Mouse (Mus musculus) embryonic facial prominence, embryonic 14.5 days (tissue): ENCODE results near the gene Iars. TPM values are rescaled to one million over a fixed set of nuclear protein-coding genes. Genes with fewer than 3 reads are reported as not detected.
"Not testable (repeated sequence)": the region's sequence is repeated elsewhere in the genome, so short reads cannot be mapped to it uniquely, and the experiment has no call there.

ENCODE experiments used
- ATAC-seq: fragments of 200-750 bp; cut with Nextera tagmentation; 2 replicates; pipeline ENCODE4 v1.8.0; 2017; ENCODE audit warnings: low read depth, moderate number of reproducible peaks, moderate TSS enrichment
- DNase-seq: peaks from one replicate; pipeline ENCODE4 v3.0.0-alpha.2; 2015; ENCODE audit warnings: low spot score
- H3K27ac ChIP-seq: fragments of 300-500 bp; sonication (generic); replicated peaks from 2 replicates; pipeline ENCODE4 v1.5.1; 2014; ENCODE audit warnings: low read depth, mild to moderate bottlenecking, low read length, moderate library complexity
- H3K27me3 ChIP-seq: fragments of 300-500 bp; sonication (generic); replicated peaks from 2 replicates; pipeline ENCODE4 v1.6.1; 2014; ENCODE audit warnings: low read length; ENCODE audit not compliant: control insufficient read depth, insufficient read depth
- H3K36me3 ChIP-seq: fragments of 300-500 bp; sonication (generic); 2 replicates; pipeline ENCODE4 v1.6.1; 2014; ENCODE audit warnings: low read length, mixed read lengths; ENCODE audit not compliant: control insufficient read depth, insufficient read depth
- H3K4me1 ChIP-seq: fragments of 300-500 bp; sonication (generic); 2 replicates; pipeline ENCODE4 v1.6.1; 2014; ENCODE audit warnings: antibody characterized with exemption, low read length; ENCODE audit not compliant: control insufficient read depth, insufficient read depth
- H3K4me2 ChIP-seq: fragments of 300-500 bp; sonication (generic); 2 replicates; pipeline ENCODE4 v1.6.1; 2014; ENCODE audit warnings: low read depth, mild to moderate bottlenecking, low read length, moderate library complexity, mixed read lengths
- H3K4me3 ChIP-seq: fragments of 300-500 bp; sonication (generic); 2 replicates; pipeline ENCODE4 v1.5.1; 2014; ENCODE audit warnings: low read depth, mild to moderate bottlenecking, low read length
- H3K9ac ChIP-seq: fragments of 300-500 bp; sonication (generic); 2 replicates; pipeline ENCODE4 v1.6.1; 2014; ENCODE audit warnings: low read depth, mild to moderate bottlenecking, low read length, moderate library complexity, mixed read lengths
- H3K9me3 ChIP-seq: fragments of 300-500 bp; sonication (generic); 2 replicates; pipeline ENCODE4 v1.6.1; 2016; ENCODE audit warnings: low read length; ENCODE audit not compliant: control insufficient read depth
- WGBS: fragments of 180-500 bp; shearing (Covaris S2); extraction: QIAGEN DNeasy Blood & Tissue Kit; methylation state at CpG from one replicate; pipeline ENCODE4 v1.1.7; 2014; 5-methylcytosine and 5-hydroxymethylcytosine counted together
- polyA plus RNA-seq: library from polyadenylated mRNA; unstranded; fragments of >200 nt; fragmentation: Nextera tagmentation; extraction: Ambion mirVana; gene quantifications from 2 replicates; pipeline ENCODE4 v1.2.1, GENCODE M21; 2014

Iars gene
- polyA plus RNA-seq, 1 experiment from 2014 or later, result 67.0 TPM

DNA sequence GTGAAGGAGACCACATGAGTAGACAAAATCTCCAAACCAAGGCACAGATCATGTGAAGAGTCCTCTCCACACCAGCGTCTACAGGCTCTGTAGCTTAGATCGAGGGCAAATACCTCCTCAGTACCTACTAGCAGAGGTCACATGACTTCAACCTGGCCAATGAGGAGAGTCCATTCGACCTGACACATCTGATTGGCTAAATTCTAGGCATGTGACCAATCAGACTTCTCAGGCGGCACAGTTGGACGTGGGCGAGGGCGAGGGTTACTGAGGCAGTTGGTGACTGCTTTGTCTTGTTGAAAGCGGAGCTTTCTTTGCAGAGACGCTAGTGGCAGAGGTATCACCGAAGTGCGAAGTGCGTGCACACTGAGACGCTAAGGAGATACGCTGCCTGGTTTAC is 80.3 kb downstream of the Iars start:
- no peak overlapping the region for H3K4me3 ChIP-seq
- DNase-seq, result no peak
- no peaks in the 10 kb centered on the region for H3K9me3 ChIP-seq
- H3K4me2 ChIP-seq, result no peak overlapping the region
- no peaks in the 10 kb centered on the region for H3K4me1 ChIP-seq
- H3K27ac ChIP-seq, result no peak overlapping the region
- no peaks in the 10 kb centered on the region for H3K27me3 ChIP-seq
- H3K9ac ChIP-seq, result no peak overlapping the region
- 87% methylated on average over 14 of the region's 14 CpGs for WGBS
- no peaks in the 10 kb centered on the region for H3K36me3 ChIP-seq
- ATAC-seq, result no peak

DNA sequence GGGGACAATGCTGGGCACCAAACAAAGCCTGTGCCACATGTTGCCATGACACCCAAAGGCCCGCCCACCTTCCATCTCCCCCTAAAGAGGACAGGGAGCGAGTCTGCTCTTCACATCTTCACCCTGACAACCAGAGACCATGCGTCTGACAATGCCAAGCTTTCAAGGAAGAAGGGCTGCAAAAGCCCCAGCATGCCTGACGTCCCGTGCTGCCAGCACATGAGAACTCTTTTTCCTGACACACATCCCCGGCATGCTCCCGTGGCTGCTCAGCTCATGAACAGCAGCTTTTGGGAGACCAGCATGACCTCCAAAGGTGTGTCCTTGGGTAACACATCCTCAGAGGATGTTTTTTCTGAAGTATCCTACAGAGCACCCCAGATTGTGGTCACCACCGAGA is 83.4 kb downstream of the Iars start:
- DNase-seq (no peak), ATAC-seq (no peak)
- Histone ChIP-seq H3K4me3 (no peak overlapping the region), H3K9me3 (no peaks in the 10 kb centered on the region), H3K36me3 (no peaks in the 10 kb centered on the region), H3K27me3 (no peaks in the 10 kb centered on the region), H3K27ac (no peak overlapping the region), H3K4me1 (no peaks in the 10 kb centered on the region), H3K4me2 (no peak overlapping the region), H3K9ac (no peak overlapping the region)
- WGBS, result 90% methylated on average over 8 of the region's 8 CpGs

DNA sequence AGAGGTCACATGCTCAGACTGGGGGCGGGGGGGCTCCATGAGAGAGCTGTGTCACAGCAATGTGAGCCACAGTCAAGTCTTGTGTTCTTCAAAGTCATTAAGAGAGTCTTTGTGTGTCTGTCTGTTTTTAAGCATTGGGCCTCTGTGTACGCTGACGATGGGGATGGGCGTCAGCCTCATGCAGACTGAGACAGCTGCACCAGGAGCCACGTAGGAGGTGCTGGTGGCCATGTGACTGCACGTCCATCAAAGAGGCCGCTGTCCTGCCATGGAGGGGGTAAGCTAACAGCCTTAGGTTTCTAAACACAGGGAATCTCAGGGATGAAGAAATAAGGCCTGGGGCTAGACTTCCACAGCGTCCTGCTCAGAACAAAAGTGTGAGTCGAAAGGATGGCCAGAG is 84.4 kb downstream of the Iars start:
- ATAC-seq, result no peak
- Histone ChIP-seq H3K36me3 (no peaks in the 10 kb centered on the region), H3K27me3 (no peaks in the 10 kb centered on the region), H3K4me1 (no peaks in the 10 kb centered on the region), H3K4me2 (no peak overlapping the region), H3K9me3 (no peaks in the 10 kb centered on the region), H3K4me3 (no peak overlapping the region), H3K27ac (no peak overlapping the region), H3K9ac (no peak overlapping the region)
- 38% methylated on average over 9 of the region's 9 CpGs for WGBS
- no peak for DNase-seq

DNA sequence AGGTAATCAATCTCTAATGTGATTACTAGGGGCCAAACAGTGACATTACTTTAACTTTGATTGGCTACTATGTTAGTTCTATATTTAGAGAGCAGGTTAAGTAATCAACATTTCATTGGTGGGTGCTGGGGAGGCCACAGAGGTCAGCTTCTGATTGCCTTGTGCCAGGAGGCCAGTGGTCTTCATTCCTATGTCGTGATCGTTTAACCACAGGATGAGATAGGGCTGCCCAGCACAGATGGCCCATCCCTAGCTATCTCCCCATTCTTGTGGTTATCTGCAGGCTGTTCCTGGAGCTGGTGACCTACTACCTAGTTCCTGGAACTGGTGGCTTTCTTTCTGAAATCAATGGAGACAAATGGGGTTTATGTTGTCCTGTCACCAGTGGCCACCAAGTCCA is 86.1 kb downstream of the Iars start:
- 94% methylated on average over 2 of the region's 2 CpGs for WGBS
- H3K4me1 ChIP-seq, result no peaks in the 10 kb centered on the region
- ATAC-seq (no peak), DNase-seq (no peak)
- H3K27ac ChIP-seq, result no peak overlapping the region
- no peaks in the 10 kb centered on the region for H3K9me3 ChIP-seq
- no peaks in the 10 kb centered on the region for H3K36me3 ChIP-seq
- no peak overlapping the region for H3K4me2 ChIP-seq
- no peak overlapping the region for H3K4me3 ChIP-seq
- H3K9ac ChIP-seq, result no peak overlapping the region
- no peaks in the 10 kb centered on the region for H3K27me3 ChIP-seq

DNA sequence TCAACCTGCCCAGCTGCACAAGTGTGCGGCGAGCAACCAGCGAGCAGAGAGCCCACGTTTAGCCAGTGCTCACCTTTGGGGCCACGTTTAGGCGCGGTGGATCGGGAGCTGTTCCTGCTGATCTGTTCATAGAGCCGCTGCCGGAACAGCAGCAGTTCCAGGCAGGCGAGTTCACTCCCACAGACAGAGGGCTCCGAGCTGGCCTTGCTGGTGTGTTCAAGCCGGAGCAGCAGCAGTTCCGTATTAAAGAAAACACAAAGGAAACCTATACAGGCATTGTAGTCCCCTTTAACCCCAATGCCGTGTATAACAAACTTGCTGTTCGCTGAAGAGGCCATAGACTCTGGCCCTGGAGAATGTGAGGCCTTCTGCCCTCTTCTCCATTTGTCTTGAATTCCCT is 87.2 kb downstream of the Iars start:
- ATAC-seq, result no peak
- Histone ChIP-seq H3K27ac (no peak overlapping the region), H3K9ac (no peak overlapping the region), H3K4me1 (no peaks in the 10 kb centered on the region), H3K27me3 (no peaks in the 10 kb centered on the region), H3K36me3 (no peaks in the 10 kb centered on the region), H3K4me2 (no peak overlapping the region), H3K4me3 (no peak overlapping the region), H3K9me3 (no peaks in the 10 kb centered on the region)
- WGBS, result 83% methylated on average over 16 of the region's 16 CpGs
- DNase-seq, result no peak

DNA sequence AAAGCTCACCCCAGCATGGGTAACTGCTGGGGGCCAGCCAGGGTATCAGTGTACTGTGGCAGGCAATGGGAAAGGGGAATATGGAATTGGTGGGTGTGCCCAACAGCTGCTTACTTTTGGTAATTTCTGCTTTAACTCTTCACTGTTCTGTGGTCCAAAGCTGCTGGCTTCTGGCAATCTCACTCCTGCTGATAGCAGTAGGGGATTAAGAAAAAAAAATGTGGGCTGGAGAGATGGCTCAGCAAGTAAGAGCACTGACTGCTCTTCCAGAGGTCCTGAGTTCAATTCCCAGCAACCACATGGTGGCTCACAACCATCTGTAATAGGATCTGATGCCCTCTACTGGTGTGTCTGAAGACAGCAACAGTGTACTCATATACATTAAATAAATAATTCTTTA is 89.6 kb downstream of the Iars start:
- not testable (repeated sequence) for H3K9me3 ChIP-seq, H3K27ac ChIP-seq, DNase-seq, H3K4me2 ChIP-seq, ATAC-seq, H3K27me3 ChIP-seq, H3K4me1 ChIP-seq, H3K36me3 ChIP-seq, H3K9ac ChIP-seq, H3K4me3 ChIP-seq

Other genes starting within 250 kb of the Iars start
- gene Tes3-ps, start 188.8 kb upstream of the Iars start, polyA plus RNA-seq, result 0.81 and 0.97 TPM in 2 replicates
- 1.7 TPM in 2 replicates for gene Ecm2, start 177.3 kb upstream of the Iars start, polyA plus RNA-seq
- 200 and 243 TPM in 2 replicates for gene Aspn, start 137.7 kb upstream of the Iars start, polyA plus RNA-seq
- 19.2 and 31.9 TPM in 2 replicates for gene Omd, start 99.6 kb upstream of the Iars start, polyA plus RNA-seq
- 290 and 318 TPM in 2 replicates for gene Ogn, start 74.1 kb upstream of the Iars start, polyA plus RNA-seq
- 22.3 and 24.0 TPM in 2 replicates for gene Cenpp, start 29.3 kb upstream of the Iars start, polyA plus RNA-seq
- 14.1 and 14.5 TPM in 2 replicates for gene Nol8, start 29.0 kb upstream of the Iars start, polyA plus RNA-seq
- gene Gm30302, start 116.9 kb downstream of the Iars start, polyA plus RNA-seq, result not detected in 2 replicates